Mouse (Mus musculus): Measurements from ENCODE around the gene Mr1.
A peak's percentile ranks its signal among the peaks of the same experiment; 100 is the strongest.

DNA sequence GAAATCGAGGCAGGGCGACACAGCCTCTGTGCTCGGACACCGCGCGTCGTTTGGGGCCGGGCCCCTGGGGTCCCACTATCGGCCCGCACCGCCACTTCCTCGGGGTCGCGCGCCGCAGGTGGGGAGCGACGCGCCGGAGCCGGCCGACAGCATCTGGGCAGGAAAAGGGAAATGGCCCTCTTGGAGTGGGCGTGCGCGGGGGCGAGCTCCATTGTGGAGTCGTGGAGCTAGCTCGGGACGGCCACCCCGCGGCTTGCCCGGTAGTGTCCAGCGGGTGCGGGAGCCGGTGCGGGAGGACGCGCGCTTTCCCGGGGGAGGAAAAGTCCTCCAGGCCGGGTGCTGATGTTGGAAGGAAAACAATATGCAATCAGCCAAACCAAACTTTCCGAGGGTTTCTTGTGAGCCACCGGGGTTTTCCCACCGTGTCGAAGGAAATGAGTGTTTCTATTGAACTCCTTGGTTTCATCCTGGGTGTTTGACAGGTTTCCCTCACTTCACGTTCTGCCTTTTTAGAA, 12.4 kb upstream of the Mr1 start:
- no peak for TF ChIP-seq CTCF (IDR thresholded peaks at IDR 0.05; ENCODE audit: borderline replicate concordance, insufficient read depth, low read length)
- 0 out of 2 replicates have a peak, but pooled peaks have one; percentile 2 for TF ChIP-seq POLR2A (IDR thresholded peaks at IDR 0.05; ENCODE audit: low read depth, low read length)

Measured in embryonic fibroblast, embryonic 13.5 days (primary cell).